Mouse (Mus musculus): ENCODE results near the gene Fcgr3.

Fcgr3 gene

GRCm38 (mm10) chr1:171046501-171046900 is 18.2 kb downstream of the Fcgr3 start:
- no peak for DNase-seq

DNA sequence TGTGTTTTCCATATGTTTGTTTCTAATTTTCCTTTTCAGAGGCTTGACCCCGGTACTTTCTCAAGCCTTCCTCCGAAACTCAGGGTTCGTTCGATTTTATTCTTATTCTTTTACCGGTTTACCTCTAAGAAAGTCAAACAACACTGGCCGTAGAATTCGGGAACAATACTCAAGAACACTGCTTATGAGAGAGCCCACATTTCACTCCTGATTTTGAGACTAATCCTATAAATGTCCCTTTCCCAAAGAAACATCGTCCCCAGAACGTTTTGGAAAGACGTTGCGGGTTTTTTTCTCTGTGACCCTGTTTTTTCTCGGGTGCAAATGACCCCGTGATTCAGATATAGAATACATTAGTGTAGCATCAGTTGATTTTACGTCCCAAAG is 19.7 kb downstream of the Fcgr3 start:
- DNase-seq = no peak

DNA sequence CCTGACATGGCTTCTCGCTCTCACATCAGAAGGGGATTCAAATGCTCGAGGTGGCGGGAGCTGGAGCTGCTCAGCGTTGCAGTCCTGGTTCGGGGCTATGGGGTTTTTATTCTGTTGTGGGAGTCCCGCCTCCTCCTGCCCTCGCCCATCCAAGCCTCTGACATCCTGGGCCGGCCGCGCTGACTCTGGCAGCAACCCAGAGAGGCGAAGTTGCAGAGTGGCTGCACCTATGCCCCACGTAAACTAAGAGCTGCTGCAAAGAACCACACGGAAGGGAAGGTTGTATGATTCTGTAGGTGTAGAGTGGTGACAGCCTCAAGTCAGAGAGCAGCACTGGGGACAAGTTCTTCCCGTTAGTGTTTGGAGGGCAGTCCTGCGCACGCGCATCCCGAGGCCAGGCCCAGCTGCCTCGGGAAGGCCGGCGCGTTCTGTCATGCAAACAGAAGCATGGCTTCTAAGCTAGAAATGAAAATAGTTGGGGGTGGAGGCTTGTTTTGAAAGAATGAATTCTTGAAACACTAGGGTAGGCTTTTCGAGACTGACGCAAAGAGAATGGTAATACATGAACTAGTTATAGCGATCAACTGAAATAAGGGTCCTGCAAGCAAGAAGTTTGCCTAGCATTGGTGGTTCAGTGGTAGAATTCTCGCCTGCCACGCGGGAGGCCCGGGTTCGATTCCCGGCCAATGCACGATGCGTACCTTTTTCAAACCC is 20.2 kb downstream of the Fcgr3 start:
- DNase-seq = peak; percentile 86 to 90

DNA sequence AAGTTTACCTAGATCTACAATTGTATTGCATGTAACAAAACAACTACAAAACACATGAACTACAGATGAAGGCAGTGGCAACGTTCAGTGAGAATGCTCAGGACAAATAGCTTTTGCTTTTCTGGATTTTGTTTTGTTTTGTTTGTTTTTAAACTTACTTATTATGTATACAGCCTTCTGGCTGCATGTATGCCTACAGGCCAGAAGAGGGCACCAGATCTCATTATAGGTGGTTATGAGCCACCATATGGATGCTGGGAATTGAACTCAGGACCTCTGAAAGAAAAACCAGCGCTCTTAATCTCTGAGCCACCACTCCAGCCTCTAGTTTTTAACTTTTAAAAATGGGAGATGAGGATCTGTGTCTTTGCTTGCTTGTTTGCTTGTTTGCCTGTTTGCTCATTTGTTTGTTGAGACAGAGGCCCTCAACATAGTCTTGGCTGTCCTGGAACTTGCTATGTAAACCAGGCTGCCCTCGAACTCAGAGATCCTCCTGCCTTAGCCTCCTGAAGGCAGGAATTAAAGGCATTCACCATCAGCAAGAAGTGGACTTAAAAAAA is 21.1 kb downstream of the Fcgr3 start:
- no peak for DNase-seq

- DNase-seq = no peak
These were observed 24.9 kb downstream of the Fcgr3 start for GRCm38 (mm10) chr1:171039880-171040279.

DNA sequence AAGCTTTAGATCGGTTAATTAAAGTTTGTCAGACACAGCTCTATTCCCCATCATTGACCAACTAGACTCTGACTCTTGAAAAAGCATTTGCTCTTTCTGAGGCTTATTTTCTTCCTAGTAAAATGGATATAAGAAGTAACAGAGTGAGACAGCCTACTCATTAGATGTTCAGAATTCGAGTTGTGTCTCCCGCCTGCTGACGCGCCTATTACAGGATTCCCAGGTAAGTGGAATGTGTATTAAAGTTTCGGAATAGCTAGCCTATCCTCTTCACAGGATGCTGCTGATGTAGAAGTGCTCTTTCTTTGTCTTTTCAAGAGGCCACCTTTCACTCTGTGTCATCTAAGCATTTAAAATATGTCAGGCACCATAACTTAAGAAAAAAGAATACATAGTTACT is 25.6 kb downstream of the Fcgr3 start:
- DNase-seq = no peak

- DNase-seq = peak; percentile 70 to 86
These were observed 26.6 kb downstream of the Fcgr3 start for GRCm38 (mm10) chr1:171037861-171038721.

GRCm38 (mm10) chr1:171036550-171037324 is 28.0 kb downstream of the Fcgr3 start:
- peak; percentile 76 to 90 for DNase-seq

GRCm38 (mm10) chr1:171035611-171036010 is 29.1 kb downstream of the Fcgr3 start:
- no peak for DNase-seq

DNA sequence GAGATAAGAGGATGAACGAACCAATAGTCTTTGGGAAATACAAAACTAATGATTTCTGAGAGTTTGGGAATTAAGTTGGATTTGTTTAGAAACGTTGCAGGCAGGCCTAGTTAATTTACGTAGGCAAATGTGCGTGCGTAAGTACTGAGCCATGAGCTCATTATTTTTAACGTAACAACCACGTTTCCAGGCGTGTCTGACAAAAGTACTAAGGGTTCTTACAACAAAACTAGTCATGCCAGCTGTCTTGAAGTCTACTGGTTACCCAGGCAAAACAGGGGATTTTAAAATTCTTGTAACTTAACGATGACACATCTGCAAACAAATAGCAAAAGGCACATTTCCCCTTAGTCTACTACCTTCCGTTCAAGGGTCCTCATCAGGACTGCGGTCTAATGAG is 30.5 kb downstream of the Fcgr3 start:
- DNase-seq = peak in 1 of 2 experiments; percentile 38

- peak; percentile 86 to 95 for DNase-seq
These were observed 31.0 kb downstream of the Fcgr3 start for GRCm38 (mm10) chr1:171033756-171034155.

- peak; percentile 56 to 59 for DNase-seq
These were observed 31.5 kb downstream of the Fcgr3 start for GRCm38 (mm10) chr1:171033196-171033595.

DNA sequence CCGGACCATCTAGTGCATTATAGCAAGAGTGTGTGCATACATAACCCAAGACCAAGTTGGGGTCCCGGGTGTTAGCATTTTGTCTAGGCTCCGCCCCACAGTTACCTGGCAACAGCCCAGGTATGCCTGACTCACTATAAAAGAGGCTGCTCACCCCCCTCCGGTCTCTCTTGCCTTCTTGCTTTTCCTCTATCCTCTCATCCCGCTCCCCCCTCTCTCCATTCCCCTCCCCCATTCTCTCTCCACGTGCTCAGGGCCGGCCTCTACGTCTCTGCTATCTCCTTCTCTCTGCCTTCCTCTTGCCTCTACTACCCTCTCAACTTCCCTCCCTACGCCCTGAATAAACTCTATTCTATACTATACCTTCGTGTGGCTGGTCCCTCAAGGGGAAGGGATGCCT is 32.0 kb downstream of the Fcgr3 start:
- DNase-seq = peak; percentile 42 to 45

DNA sequence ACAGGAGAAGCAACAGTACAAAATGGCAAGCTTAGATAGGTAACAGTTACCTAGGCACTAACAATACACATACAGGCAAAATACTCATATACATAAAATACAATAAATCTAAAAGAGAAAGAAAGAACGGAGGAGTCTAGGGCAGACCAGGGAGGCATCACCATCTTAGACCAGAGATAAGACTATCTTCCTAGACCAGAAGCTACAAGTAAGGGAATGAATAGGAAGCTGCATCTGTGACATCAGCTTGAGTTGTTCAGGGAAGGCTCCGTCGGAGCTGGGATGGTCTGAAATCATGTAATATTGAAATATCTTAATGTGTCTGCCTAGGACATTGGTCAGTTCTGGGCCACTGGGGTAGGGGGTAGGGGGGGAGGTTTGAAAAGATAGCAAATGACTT is 33.0 kb downstream of the Fcgr3 start:
- DNase-seq = no peak

DNA sequence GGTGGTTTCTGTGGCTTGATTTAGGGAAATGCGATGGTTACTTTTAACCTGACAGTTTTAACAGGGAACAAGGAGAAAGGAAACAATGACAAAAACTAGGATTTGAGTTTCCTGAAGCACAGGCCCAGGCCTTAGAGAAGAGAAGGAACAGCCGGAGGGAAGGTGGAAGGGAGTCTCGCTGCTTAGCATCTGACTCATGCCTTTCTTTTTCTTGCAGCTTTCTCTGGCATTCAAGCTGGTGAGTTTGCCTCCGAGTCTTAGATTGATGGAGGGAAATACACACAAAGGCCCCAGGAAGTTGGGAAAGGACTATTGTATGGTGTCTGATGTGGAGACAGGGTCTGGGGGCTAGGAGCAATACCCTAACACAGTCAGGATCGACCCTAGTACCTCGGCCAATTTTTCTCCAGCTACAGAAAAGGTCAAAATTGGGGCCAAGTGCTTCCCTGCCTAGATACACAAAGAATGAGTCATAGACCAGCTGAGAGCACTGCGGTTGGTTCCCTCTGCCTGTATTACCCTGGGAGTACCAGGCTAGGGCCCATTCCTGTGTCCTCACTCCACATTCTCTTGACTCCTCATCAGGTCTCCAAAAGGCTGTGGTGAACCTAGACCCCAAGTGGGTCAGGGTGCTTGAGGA is 45.3 kb downstream of the Fcgr3 start:
- no peak for DNase-seq

DNA sequence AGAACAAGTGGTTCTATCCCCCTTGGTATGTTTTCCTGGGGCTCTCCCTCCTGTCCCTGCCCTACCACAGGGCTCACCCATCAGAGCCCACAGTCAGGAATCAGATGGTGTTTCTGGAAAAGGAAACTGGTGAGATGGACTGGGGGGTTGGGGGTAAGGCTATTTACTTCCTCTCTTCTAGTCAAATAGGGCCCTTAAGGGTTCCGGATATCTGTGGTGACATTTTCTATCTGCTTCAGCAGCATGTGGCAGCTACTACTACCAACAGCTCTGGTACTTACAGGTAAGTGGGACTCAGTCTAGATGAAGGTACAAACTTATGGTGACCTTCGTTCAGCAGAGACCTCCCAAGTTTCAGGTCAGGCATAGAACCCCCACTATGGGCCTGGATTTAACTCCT is 46.0 kb downstream of the Fcgr3 start, which contains the start of gene Fcgr4:
Fcgr4 (plus strand) TSS at position 184 of the 400 bp plus-strand sequence.
- no peak for DNase-seq

- no peak for DNase-seq
These were observed 47.1 kb downstream of the Fcgr3 start for GRCm38 (mm10) chr1:171017468-171018158.

GRCm38 (mm10) chr1:171016676-171017356 is 47.9 kb downstream of the Fcgr3 start:
- no peak for DNase-seq

DNA sequence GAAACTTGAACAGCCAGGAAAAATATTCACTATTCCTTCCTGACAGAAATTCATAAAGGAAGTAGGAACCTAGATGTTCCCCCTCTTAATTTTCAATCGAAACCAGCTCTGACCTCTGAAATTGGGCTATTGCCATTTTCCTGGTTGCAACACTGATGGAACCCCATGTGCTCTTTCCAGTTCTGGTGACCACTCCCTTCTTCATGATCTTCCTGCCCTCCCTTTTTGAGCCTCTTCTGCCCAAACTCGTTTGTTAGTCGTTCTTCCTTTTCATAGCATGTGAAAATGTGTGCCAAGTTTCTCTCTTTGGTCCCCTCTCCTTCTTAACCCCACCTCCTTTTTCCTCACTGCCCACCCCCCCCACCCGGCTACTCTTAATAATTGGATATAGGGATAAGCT is 53.0 kb downstream of the Fcgr3 start:
- no peak for DNase-seq

DNA sequence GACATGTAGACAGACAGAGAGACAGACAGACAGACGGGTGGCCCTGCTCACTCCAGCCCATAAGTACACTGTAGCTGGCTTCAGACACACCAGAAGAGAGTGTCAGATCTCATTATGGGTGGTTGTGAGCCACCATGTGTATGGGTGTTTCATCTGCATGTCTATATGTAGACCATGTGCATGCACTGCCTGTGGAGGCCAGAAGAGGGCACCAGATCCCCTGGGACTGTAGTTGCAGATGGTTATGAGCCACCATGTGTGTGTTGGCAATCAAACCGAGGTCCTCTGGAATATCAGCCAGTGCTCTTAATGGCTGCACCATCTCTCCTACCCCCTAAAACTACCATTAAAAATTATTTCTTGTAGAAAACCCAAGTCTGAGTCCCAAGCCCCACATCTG is 57.8 kb downstream of the Fcgr3 start:
- DNase-seq = no peak

- DNase-seq = no peak
These were observed 58.4 kb downstream of the Fcgr3 start for GRCm38 (mm10) chr1:171006335-171006734.

Data from cerebellum, adult 18-20 months (tissue).